Mouse (Mus musculus): ENCODE results near the gene Myg1.
A peak's percentile ranks its signal among the peaks of the same experiment; 100 is the strongest.
"Not testable (repeated sequence)": the region's sequence is repeated elsewhere in the genome, so short reads cannot be mapped to it uniquely, and the experiment has no call there.

The Myg1 gene

GRCm38 (mm10) chr15:102331610-102332015 lies at the start of gene Myg1:
TSS of gene Myg1 (plus strand) at chr15:102331709.
- DNase-seq: peak; percentile 84

GRCm38 (mm10) chr15:102282463-102283292 lies 48.8 kb upstream of the Myg1 start:
- no peak for DNase-seq

GRCm38 (mm10) chr15:102283648-102284047 lies 47.9 kb upstream of the Myg1 start:
- no peak for DNase-seq

- no peak for DNase-seq
Measured at GRCm38 (mm10) chr15:102287395-102287794, 44.1 kb upstream of the Myg1 start.

- peak; percentile 96 for DNase-seq
Measured at GRCm38 (mm10) chr15:102295633-102296367, 35.7 kb upstream of the Myg1 start, which contains the start of gene Espl1. TSS of gene Espl1 (plus strand) at chr15:102296266.

GRCm38 (mm10) chr15:102296368-102297006 lies 35.0 kb upstream of the Myg1 start:
- no peak for DNase-seq

- DNase-seq: no peak
Measured at GRCm38 (mm10) chr15:102302542-102302941, 29.0 kb upstream of the Myg1 start.

GRCm38 (mm10) chr15:102308717-102309116 lies 22.8 kb upstream of the Myg1 start:
- no peak for DNase-seq

- DNase-seq: peak; percentile 48
Measured at GRCm38 (mm10) chr15:102310074-102310845, 21.2 kb upstream of the Myg1 start.

- no peak for DNase-seq
Measured at GRCm38 (mm10) chr15:102311489-102311888, 20.0 kb upstream of the Myg1 start.

- no peak for DNase-seq
Measured at GRCm38 (mm10) chr15:102315292-102315691, 16.2 kb upstream of the Myg1 start.

GRCm38 (mm10) chr15:102316263-102316662 lies 15.2 kb upstream of the Myg1 start:
- DNase-seq: peak; percentile 76

- DNase-seq: peak; percentile 64
Measured at GRCm38 (mm10) chr15:102324654-102325473, 6.6 kb upstream of the Myg1 start.

GRCm38 (mm10) chr15:102326022-102326576 lies 5.4 kb upstream of the Myg1 start, which contains the start of gene Pfdn5:
TSS of gene Pfdn5 (plus strand) at chr15:102326116.
- peak; percentile 89 for DNase-seq

- no peak for DNase-seq
Measured at GRCm38 (mm10) chr15:102326892-102327291, 4.6 kb upstream of the Myg1 start.

- no peak for DNase-seq
Measured at GRCm38 (mm10) chr15:102335254-102335653, 3.7 kb downstream of the Myg1 start.

GRCm38 (mm10) chr15:102335925-102336324 lies 4.4 kb downstream of the Myg1 start:
- DNase-seq: not testable (repeated sequence)

GRCm38 (mm10) chr15:102336946-102337345 lies 5.4 kb downstream of the Myg1 start:
- peak; percentile 70 for DNase-seq

GRCm38 (mm10) chr15:102339612-102340011 lies 8.1 kb downstream of the Myg1 start:
- DNase-seq: no peak

GRCm38 (mm10) chr15:102341580-102341979 lies 10.1 kb downstream of the Myg1 start:
- peak; percentile 73 for DNase-seq

- no peak for DNase-seq
Measured at GRCm38 (mm10) chr15:102344490-102344889, 13.0 kb downstream of the Myg1 start.
